Mouse (Mus musculus) monocyte, adult 59 days (primary cell): Measurements from ENCODE around the gene Vmn1r15. TPM values are rescaled to one million over a fixed set of nuclear protein-coding genes. Genes with fewer than 3 reads are reported as not detected.

Experiments used
- total RNA-seq, 2 experiments: library from RNA; stranded (reverse); gene quantifications; one replicate each; pipeline ENCODE4 v1.2.4; 2023

The Vmn1r15 gene
- total RNA-seq: not detected

DNA sequence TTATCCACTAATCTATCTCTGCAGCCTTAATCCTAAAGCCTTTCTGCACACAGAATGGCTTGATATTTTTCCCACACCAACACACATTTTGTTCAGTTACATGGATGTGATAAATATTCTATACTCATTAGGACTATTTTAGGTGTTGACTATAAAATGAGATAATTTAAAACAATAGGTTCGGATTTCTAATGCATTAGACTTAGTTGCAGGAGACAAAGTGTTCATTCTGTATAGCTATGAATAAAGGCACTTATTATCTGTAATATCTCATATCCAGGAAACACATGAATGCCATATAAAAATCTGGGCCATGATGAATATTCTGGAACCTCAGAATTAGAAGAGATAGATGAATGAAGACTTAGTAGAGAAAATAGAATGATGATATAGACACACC, at the start of gene Vmn1r15:
TSS of gene Vmn1r15 (plus strand) at position 301 of the 400 bp plus-strand sequence.

DNA sequence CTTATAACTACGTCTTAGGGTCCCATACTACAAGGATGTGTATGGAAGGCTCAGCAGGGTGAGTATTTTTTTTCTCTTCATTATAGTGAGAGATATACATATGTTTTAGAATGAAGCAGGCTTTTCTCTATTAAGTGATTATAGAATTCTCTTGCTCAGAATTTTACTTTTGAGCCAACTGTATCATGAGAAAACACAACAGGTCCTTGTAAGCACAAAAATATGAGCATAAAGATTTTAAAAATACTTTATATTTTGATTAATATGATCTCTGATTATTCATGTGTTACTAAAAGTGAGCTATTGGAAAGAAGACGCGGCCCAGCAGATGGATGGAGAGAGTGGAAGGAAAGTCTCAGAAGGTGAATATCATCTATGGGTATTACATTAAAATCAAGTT, 26.4 kb upstream of the Vmn1r15 start, which contains the start of gene Vmn1r14:
TSS of gene Vmn1r14 (plus strand) at position 301 of the 400 bp plus-strand sequence.

Other genes starting within 250 kb of the Vmn1r15 start
- gene Vmn1r7, start 232.6 kb upstream of the Vmn1r15 start, total RNA-seq: not detected
- not detected for gene Vmn1r8, start 225.7 kb upstream of the Vmn1r15 start, total RNA-seq
- gene Vmn1r9, start 191.2 kb upstream of the Vmn1r15 start, total RNA-seq: not detected
- not detected for gene Vmn1r10, start 148.5 kb upstream of the Vmn1r15 start, total RNA-seq
- gene Vmn1r11, start 124.5 kb upstream of the Vmn1r15 start, total RNA-seq: not detected
- under 1 TPM in 1 of 2 experiments, not detected in 1; 0.09 TPM for gene Vmn1r12, start 101.0 kb upstream of the Vmn1r15 start, total RNA-seq
- not detected for gene Vmn1r13, start 54.7 kb upstream of the Vmn1r15 start, total RNA-seq
- gene Vmn1r14, start 26.3 kb upstream of the Vmn1r15 start, total RNA-seq: not detected
- not detected for gene Vmn1r16, start 71.5 kb downstream of the Vmn1r15 start, total RNA-seq
- gene Vmn1r17, start 105.8 kb downstream of the Vmn1r15 start, total RNA-seq: not detected
- not detected for gene Vmn1r18, start 137.8 kb downstream of the Vmn1r15 start, total RNA-seq
- gene Vmn1r19, start 145.8 kb downstream of the Vmn1r15 start, total RNA-seq: not detected
- not detected for gene Vmn1r20, start 171.0 kb downstream of the Vmn1r15 start, total RNA-seq